Mouse (Mus musculus) bone marrow, adult 2 months (tissue): ENCODE results near the gene D030056L22Rik. TPM values are rescaled to one million over a fixed set of nuclear protein-coding genes. Genes with fewer than 3 reads are reported as not detected.

Source experiments
- H3K27ac ChIP-seq: fragments of 200-500 bp; 2 replicates; pipeline ENCODE4 v1.5.1; 2012; ENCODE audit warnings: low read depth, mild to moderate bottlenecking, control low read depth, inconsistent platforms, low read length; ENCODE audit not compliant: control insufficient read depth, poor library complexity, insufficient read depth
- H3K4me1 ChIP-seq: fragments of 200-500 bp; 2 replicates; pipeline ENCODE4 v1.6.1; 2011; ENCODE audit warnings: low read length; ENCODE audit not compliant: control insufficient read depth, insufficient read depth
- H3K4me3 ChIP-seq: fragments of 200-500 bp; replicated peaks from 2 replicates; pipeline ENCODE3; 2011; ENCODE audit warnings: mild to moderate bottlenecking, low read depth, low read length, control low read depth; ENCODE audit not compliant: control insufficient read depth
- CTCF ChIP-seq: fragments of 200-500 bp; IDR thresholded peaks from 2 replicates; pipeline ENCODE4 v1.5.1; 2011; ENCODE audit warnings: low read length, control low read depth; ENCODE audit not compliant: control insufficient read depth, insufficient read depth
- POLR2A ChIP-seq: fragments of 200-500 bp; IDR thresholded peaks from 2 replicates; pipeline ENCODE4 v1.6.1; 2011; ENCODE audit warnings: low read depth, mild to moderate bottlenecking, control low read depth, low read length, borderline replicate concordance; ENCODE audit not compliant: control insufficient read depth
- WGBS: fragments of 180-500 bp; shearing (Covaris S2); methylation state at CpG from one replicate; pipeline ENCODE4 v1.1.7; 2018; 5-methylcytosine and 5-hydroxymethylcytosine counted together
- polyA plus RNA-seq: library from polyadenylated mRNA; stranded (reverse); fragments of >200 nt; gene quantifications from 2 replicates; pipeline ENCODE4 v1.2.4, GENCODE M21; 2011; ENCODE audit warnings: low replicate concordance; ENCODE audit not compliant: missing spikeins, insufficient read depth, insufficient read length

D030056L22Rik gene
- polyA plus RNA-seq, 1 experiment: 35.6 TPM

GRCm38 (mm10) chr19:18743946-18744345, 31.0 kb downstream of the D030056L22Rik start:
- 29% methylated on average over 5 of the region's 5 CpGs for WGBS
- Histone ChIP-seq H3K4me3 (no peak overlapping the region), H3K4me1 (no peaks in the 10 kb centered on the region), H3K27ac (no peak overlapping the region)
- TF ChIP-seq POLR2A (no peak), CTCF (no peak)

GRCm38 (mm10) chr19:18746576-18747340, 33.8 kb downstream of the D030056L22Rik start:
- no peaks in the 10 kb centered on the region for H3K4me1 ChIP-seq
- H3K4me3 ChIP-seq: no peak overlapping the region
- WGBS: 64% methylated on average over 5 of the region's 5 CpGs
- TF ChIP-seq CTCF (no peak), POLR2A (no peak)
- H3K27ac ChIP-seq: no peak overlapping the region

- no peaks in the 10 kb centered on the region for H3K4me1 ChIP-seq
- H3K27ac ChIP-seq: no peak overlapping the region
- H3K4me3 ChIP-seq: no peak overlapping the region
- no peak for TF ChIP-seq CTCF
- TF ChIP-seq POLR2A: no peak
- WGBS: 86% methylated on average over 4 of the region's 4 CpGs
Observed at GRCm38 (mm10) chr19:18747379-18747778, 34.4 kb downstream of the D030056L22Rik start.

GRCm38 (mm10) chr19:18749598-18750339, 36.8 kb downstream of the D030056L22Rik start, which contains the start of gene Trpm6:
TSS of gene Trpm6 (plus strand) at chr19:18749983.
- H3K27ac ChIP-seq: no peak within 1 kb of the TSS
- no peak for TF ChIP-seq CTCF
- TF ChIP-seq POLR2A: no peak
- H3K4me1 ChIP-seq: no peaks in the 10 kb centered on the region
- H3K4me3 ChIP-seq: no peak within 1 kb of the TSS
- WGBS: 9% methylated on average over 41 of the region's 41 CpGs

GRCm38 (mm10) chr19:18757191-18757590, 44.2 kb downstream of the D030056L22Rik start:
- Histone ChIP-seq H3K27ac (no peak overlapping the region), H3K4me1 (no peaks in the 10 kb centered on the region), H3K4me3 (no peak overlapping the region)
- TF ChIP-seq POLR2A (no peak), CTCF (no peak)

- Histone ChIP-seq H3K4me1 (no peaks in the 10 kb centered on the region), H3K27ac (no peak overlapping the region), H3K4me3 (no peak overlapping the region)
- WGBS: 74% methylated on average over 4 of the region's 4 CpGs
- TF ChIP-seq POLR2A (no peak), CTCF (no peak)
Observed at GRCm38 (mm10) chr19:18757706-18758105, 44.7 kb downstream of the D030056L22Rik start.

- H3K4me3 ChIP-seq: no peak overlapping the region
- no peak overlapping the region for H3K27ac ChIP-seq
- 69% methylated on average over 6 of the region's 6 CpGs for WGBS
- TF ChIP-seq CTCF (no peak), POLR2A (no peak)
- H3K4me1 ChIP-seq: no peaks in the 10 kb centered on the region
Observed at GRCm38 (mm10) chr19:18758269-18758668, 45.3 kb downstream of the D030056L22Rik start.

GRCm38 (mm10) chr19:18758916-18759315, 45.9 kb downstream of the D030056L22Rik start:
- no peak overlapping the region for H3K4me3 ChIP-seq
- no peak for TF ChIP-seq POLR2A
- TF ChIP-seq CTCF: no peak
- no peak overlapping the region for H3K27ac ChIP-seq
- 71% methylated on average over 9 of the region's 9 CpGs for WGBS
- H3K4me1 ChIP-seq: no peaks in the 10 kb centered on the region
